Mouse (Mus musculus) lung, adult 2 months (tissue): ENCODE measurements at regions not wholly inside any gene's neighbourhood (a gene's known extent, or its start where the extent isn't known, plus 50 kb on each side); places are given as distances from the start of the nearest gene placed in this dataset.

Experiments
- DNase-seq: peaks from one replicate; pipeline ENCODE4 v3.0.0; 2022
- H3K4me1 ChIP-seq: fragments of 200-500 bp; 2 replicates; pipeline ENCODE4 v1.6.1; 2011; ENCODE audit warnings: low read length; ENCODE audit not compliant: control insufficient read depth, insufficient read depth
- H3K4me3 ChIP-seq: fragments of 200-500 bp; replicated peaks from 2 replicates; pipeline ENCODE3; 2011; ENCODE audit warnings: low read depth, mild to moderate bottlenecking, control low read depth, low read length; ENCODE audit errors: extremely low read depth
- CTCF ChIP-seq: fragments of 200-500 bp; IDR thresholded peaks from 2 replicates; pipeline ENCODE4 v1.5.1; 2011; ENCODE audit warnings: mild to moderate bottlenecking, low read length, control low read depth; ENCODE audit not compliant: insufficient read depth
- POLR2A ChIP-seq: fragments of 200-500 bp; IDR thresholded peaks from 2 replicates; pipeline ENCODE4 v1.6.1; 2011; ENCODE audit warnings: low read depth, mild to moderate bottlenecking, control low read depth, low read length, borderline replicate concordance; ENCODE audit errors: extremely low read depth
- WGBS: fragments of 180-500 bp; shearing (Covaris S2); methylation state at CpG from one replicate; pipeline ENCODE4 v1.1.7; 2018; 5-methylcytosine and 5-hydroxymethylcytosine counted together

- DNase-seq, result no peak
- WGBS, result 54% methylated on average over 4 of the region's 4 CpGs
- no peaks in the 10 kb centered on the region for H3K4me1 ChIP-seq
- no peak for TF ChIP-seq CTCF
- TF ChIP-seq POLR2A, result no peak
- no peak overlapping the region for H3K4me3 ChIP-seq
Observed at GRCm38 (mm10) chr3:29890764-29891163, 657.0 kb downstream of the Mecom start.

DNA sequence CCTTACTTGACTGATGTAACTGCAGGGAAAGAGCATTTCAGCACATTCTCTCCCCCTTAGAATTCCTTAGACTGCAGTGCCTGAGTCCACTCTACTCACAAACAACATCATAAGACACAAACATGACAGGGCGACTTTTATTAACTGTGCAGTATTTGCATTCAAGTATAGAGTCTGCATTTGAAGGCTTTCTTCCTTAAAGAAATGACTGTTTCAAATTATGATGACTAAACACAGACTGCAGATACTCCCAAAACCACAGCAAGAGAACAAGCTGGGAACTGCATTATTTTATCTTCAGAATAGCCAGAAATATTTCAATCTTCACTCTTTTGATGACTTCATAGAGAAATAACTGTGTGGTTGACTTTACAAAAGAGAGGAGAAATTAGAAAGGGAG, 657.5 kb downstream of the Mecom start:
- WGBS, result 74% methylated on average over 1 of the region's 1 CpGs
- no peak overlapping the region for H3K4me3 ChIP-seq
- TF ChIP-seq POLR2A, result no peak
- no peak for TF ChIP-seq CTCF
- no peaks in the 10 kb centered on the region for H3K4me1 ChIP-seq
- no peak for DNase-seq

DNA sequence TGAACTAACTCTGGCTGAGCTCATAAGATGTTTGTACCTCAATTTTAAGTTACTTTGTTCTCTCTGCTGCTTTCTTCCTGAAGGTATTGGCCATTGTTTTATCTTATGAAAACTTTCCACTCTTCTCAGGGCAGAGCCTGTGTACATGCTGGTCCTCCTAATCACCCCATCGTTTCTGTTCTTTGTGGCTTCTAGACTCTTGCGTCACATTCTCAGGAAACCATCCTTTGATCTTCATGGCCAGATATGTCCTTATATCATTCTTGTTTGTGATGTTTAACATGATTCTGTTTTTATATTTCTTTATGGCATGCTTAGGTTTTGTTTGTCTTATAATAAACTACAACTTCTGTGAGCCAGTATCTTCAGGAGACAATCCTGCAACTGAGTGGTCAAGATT, 658.2 kb downstream of the Mecom start:
- no peaks in the 10 kb centered on the region for H3K4me1 ChIP-seq
- TF ChIP-seq POLR2A (no peak), CTCF (no peak)
- no peak for DNase-seq
- 75% methylated on average over 2 of the region's 2 CpGs for WGBS
- no peak overlapping the region for H3K4me3 ChIP-seq

DNA sequence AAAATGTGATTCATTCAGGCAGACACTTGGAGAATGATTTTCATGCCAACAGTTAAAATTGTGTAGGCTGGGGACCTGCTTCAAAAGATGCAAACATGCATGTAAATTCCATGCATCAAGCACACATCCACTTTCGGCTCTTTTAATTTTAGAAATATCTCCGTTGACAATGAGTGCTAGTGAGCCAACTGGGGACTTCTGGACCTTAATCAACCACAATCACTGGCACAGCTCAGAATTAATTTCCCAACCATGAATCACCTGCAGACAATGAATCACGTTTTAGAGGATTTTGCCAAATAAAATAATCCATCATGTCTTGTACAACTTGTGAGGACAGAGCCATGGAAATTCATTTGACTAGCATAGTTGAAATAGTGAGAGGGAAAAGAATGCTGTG, 667.8 kb downstream of the Mecom start:
- Histone ChIP-seq H3K4me1 (no peaks in the 10 kb centered on the region), H3K4me3 (no peak overlapping the region)
- no peak for DNase-seq
- 36% methylated on average over 3 of the region's 3 CpGs for WGBS
- TF ChIP-seq POLR2A (no peak), CTCF (no peak)

DNA sequence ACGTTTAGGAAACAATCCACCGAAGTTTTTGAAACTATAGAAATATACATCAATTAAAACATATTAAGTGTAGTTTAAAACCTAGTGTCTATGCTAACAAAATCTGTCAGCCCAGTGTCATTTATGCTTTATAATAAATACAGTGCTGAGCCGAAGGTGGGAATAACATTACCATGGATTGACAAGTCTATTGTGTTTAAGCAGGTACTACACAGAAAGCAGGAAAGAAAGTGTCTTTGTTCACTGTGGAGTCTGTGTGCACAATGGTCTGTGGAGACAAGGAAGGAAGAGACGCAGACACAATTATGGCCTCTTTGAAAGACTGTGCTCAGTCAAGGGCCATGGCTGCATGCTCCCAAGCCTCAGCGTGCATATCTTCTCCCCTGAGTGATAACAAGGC, 672.0 kb downstream of the Mecom start:
- DNase-seq, result no peak
- TF ChIP-seq POLR2A (no peak), CTCF (no peak)
- no peaks in the 10 kb centered on the region for H3K4me1 ChIP-seq
- WGBS, result 74% methylated on average over 5 of the region's 5 CpGs
- H3K4me3 ChIP-seq, result no peak overlapping the region

- DNase-seq, result no peak
- H3K4me3 ChIP-seq, result no peak overlapping the region
- TF ChIP-seq CTCF, result no peak
- TF ChIP-seq POLR2A, result no peak
- 78% methylated on average over 4 of the region's 4 CpGs for WGBS
- H3K4me1 ChIP-seq, result no peaks in the 10 kb centered on the region
Observed at GRCm38 (mm10) chr3:29862437-29862836, 685.4 kb downstream of the Mecom start.

DNA sequence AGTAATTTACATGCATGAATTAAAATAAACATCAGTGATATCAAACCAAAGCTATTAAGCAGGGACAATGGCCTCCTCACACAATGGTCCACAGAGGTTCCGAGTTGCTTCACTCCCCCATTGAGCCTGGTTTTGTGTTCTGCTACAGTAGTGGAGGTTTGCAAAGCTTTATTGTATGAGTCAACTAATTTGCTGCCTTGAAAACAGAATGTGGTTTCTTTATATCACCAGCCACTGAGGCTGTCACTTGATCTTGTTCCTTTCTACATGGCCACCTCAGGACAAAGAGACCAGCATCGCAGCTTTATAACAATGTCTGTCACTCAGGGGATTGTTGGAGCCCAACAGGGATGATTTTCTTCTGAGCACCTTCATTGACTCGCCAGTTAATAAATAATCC, 695.3 kb downstream of the Mecom start:
- H3K4me3 ChIP-seq, result no peak overlapping the region
- DNase-seq, result no peak
- no peak for TF ChIP-seq CTCF
- TF ChIP-seq POLR2A, result no peak
- 56% methylated on average over 3 of the region's 3 CpGs for WGBS
- H3K4me1 ChIP-seq, result no peaks in the 10 kb centered on the region

- 59% methylated on average over 4 of the region's 4 CpGs for WGBS
Observed at GRCm38 (mm10) chr3:29835432-29835831, 712.4 kb downstream of the Mecom start.

GRCm38 (mm10) chr3:29834884-29835283, 712.9 kb downstream of the Mecom start:
- Histone ChIP-seq H3K4me1 (no peaks in the 10 kb centered on the region), H3K4me3 (no peak overlapping the region)
- WGBS, result 36% methylated on average over 2 of the region's 2 CpGs
- no peak for DNase-seq
- no peak for TF ChIP-seq POLR2A
- TF ChIP-seq CTCF, result no peak

More at GRCm38 (mm10) chr3:29835432-29835831, 712.4 kb downstream of the Mecom start:
- DNase-seq, result no peak
- TF ChIP-seq POLR2A, result no peak
- TF ChIP-seq CTCF, result no peak
- H3K4me3 ChIP-seq, result no peak overlapping the region
- no peaks in the 10 kb centered on the region for H3K4me1 ChIP-seq

DNA sequence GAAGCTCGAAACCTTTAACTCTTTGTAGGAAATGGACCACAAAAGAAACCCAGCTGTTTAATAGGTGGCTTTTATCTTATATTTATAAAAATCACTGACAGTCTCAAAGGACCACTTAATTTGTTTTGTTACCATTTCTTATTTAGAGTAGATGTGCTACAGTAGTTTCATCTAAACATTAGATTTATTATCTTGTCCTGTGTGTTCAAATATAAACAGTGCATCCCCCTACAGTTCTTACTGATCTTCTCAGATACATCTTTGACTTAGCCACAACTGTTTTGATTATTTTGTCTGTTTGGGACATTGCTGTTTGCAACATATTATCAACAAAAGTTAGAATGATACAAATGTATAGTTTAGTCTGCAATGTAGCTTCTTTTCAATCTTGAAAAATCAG, 716.5 kb downstream of the Mecom start:
- 54% methylated on average over 1 of the region's 1 CpGs for WGBS
- TF ChIP-seq CTCF (no peak), POLR2A (no peak)
- H3K4me1 ChIP-seq, result no peaks in the 10 kb centered on the region
- no peak overlapping the region for H3K4me3 ChIP-seq
- DNase-seq, result no peak

- DNase-seq, result no peak
- no peak for TF ChIP-seq CTCF
- TF ChIP-seq POLR2A, result no peak
- 85% methylated on average over 10 of the region's 10 CpGs for WGBS
- Histone ChIP-seq H3K4me3 (no peak overlapping the region), H3K4me1 (no peaks in the 10 kb centered on the region)
Observed at GRCm38 (mm10) chr3:29822622-29823370, 725.0 kb downstream of the Mecom start.
